Mouse (Mus musculus): ENCODE data around the gene Nfatc2ip. TPM values are rescaled to one million over a fixed set of nuclear protein-coding genes. Genes with fewer than 3 reads are reported as not detected.
"Not testable (repeated sequence)": the region's sequence is repeated elsewhere in the genome, so short reads cannot be mapped to it uniquely, and the experiment has no call there.

Nfatc2ip gene
- polyA plus RNA-seq, 1 experiment from 2014 or later = 2.3 TPM

DNA sequence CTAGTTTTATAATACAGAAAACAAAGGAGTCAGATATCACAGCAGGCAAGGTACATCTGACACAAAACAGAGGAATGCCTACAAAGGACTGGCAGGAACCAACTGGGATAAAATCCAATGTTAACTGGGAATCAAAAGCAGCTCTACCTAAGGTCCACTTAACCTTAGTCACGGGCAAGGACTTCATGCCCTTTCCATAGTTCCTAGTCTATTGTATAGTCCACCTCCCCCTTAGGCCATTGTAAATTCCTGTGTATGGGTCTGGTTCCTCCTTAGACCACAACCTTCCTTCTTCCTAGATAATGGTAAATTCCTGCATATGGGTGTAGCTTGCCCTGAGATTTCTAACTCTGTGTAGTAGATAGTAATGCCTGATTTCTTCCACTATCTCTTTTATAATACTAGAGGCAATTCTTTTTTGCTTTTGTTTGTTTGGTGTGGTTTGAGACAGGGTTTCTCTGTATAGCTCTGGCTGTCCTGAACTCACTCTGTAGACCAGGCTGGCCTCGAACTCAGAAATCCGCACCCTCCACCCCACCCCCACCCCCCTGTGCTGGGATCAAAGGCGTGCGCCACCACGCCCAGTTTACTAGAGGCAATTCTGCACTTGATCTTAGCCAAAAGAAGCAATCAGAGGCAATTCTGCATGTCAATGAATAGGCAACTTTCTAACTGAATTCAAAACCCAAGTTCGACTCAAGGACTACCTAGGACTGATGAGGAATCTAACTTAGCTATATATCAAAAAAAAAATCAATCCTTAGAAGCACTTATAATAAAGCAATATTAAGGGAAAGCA, 4.3 kb downstream of the Nfatc2ip start:
- 93% methylated on average over 7 of the region's 7 CpGs for WGBS
- ATAC-seq = not testable (repeated sequence)

GRCm38 (mm10) chr7:126388185-126388584, 8.4 kb downstream of the Nfatc2ip start:
- Histone ChIP-seq H3K9ac (ENCODE audit: low read depth, low read length) (no peak overlapping the region), H3K36me3 (ENCODE audit: control insufficient read depth, insufficient read depth, low read length) (peaks cover 7% of the 10 kb centered on the region), H3K4me1 (ENCODE audit: control insufficient read depth, insufficient read depth, low read depth, low read length) (no peaks in the 10 kb centered on the region), H3K27ac (ENCODE audit: low read depth, low read length) (no peak overlapping the region), H3K4me3 (ENCODE audit: low read length) (no peak overlapping the region), H3K4me2 (ENCODE audit: low read length) (no peak overlapping the region), H3K27me3 (replicated peaks; ENCODE audit: control insufficient read depth, insufficient read depth, low read length) (no peaks in the 10 kb centered on the region), H3K9me3 (ENCODE audit: control insufficient read depth, low read length) (no peaks in the 10 kb centered on the region)
- WGBS = 100% methylated on average over 1 of the region's 1 CpGs
- no peak for ATAC-seq

More for the DNA sequence above, 4.3 kb downstream of the Nfatc2ip start:
- H3K9me3 ChIP-seq (ENCODE audit: control insufficient read depth, low read length); H3K27ac ChIP-seq (ENCODE audit: low read depth, low read length); H3K36me3 ChIP-seq (ENCODE audit: control insufficient read depth, insufficient read depth, low read length); H3K27me3 ChIP-seq (replicated peaks; ENCODE audit: control insufficient read depth, insufficient read depth, low read length); H3K4me3 ChIP-seq (ENCODE audit: low read length); H3K4me1 ChIP-seq (ENCODE audit: control insufficient read depth, insufficient read depth, low read depth, low read length); H3K9ac ChIP-seq (ENCODE audit: low read depth, low read length); H3K4me2 ChIP-seq (ENCODE audit: low read length): not testable (repeated sequence)

GRCm38 (mm10) chr7:126383565-126383964, 13.0 kb downstream of the Nfatc2ip start:
- H3K4me1 ChIP-seq (ENCODE audit: control insufficient read depth, insufficient read depth, low read depth, low read length) = no peaks in the 10 kb centered on the region
- no peak overlapping the region for H3K9ac ChIP-seq (ENCODE audit: low read depth, low read length)
- H3K9me3 ChIP-seq (ENCODE audit: control insufficient read depth, low read length) = no peaks in the 10 kb centered on the region
- H3K4me3 ChIP-seq (ENCODE audit: low read length) = no peak overlapping the region
- H3K4me2 ChIP-seq (ENCODE audit: low read length) = no peak overlapping the region
- no peak overlapping the region for H3K27ac ChIP-seq (ENCODE audit: low read depth, low read length)
- no peak for ATAC-seq
- H3K27me3 ChIP-seq (replicated peaks; ENCODE audit: control insufficient read depth, insufficient read depth, low read length) = no peaks in the 10 kb centered on the region
- no peaks in the 10 kb centered on the region; the same call in 1 of the 2 replicates for H3K36me3 ChIP-seq (ENCODE audit: control insufficient read depth, insufficient read depth, low read length)
- WGBS = 84% methylated on average over 5 of the region's 5 CpGs

DNA sequence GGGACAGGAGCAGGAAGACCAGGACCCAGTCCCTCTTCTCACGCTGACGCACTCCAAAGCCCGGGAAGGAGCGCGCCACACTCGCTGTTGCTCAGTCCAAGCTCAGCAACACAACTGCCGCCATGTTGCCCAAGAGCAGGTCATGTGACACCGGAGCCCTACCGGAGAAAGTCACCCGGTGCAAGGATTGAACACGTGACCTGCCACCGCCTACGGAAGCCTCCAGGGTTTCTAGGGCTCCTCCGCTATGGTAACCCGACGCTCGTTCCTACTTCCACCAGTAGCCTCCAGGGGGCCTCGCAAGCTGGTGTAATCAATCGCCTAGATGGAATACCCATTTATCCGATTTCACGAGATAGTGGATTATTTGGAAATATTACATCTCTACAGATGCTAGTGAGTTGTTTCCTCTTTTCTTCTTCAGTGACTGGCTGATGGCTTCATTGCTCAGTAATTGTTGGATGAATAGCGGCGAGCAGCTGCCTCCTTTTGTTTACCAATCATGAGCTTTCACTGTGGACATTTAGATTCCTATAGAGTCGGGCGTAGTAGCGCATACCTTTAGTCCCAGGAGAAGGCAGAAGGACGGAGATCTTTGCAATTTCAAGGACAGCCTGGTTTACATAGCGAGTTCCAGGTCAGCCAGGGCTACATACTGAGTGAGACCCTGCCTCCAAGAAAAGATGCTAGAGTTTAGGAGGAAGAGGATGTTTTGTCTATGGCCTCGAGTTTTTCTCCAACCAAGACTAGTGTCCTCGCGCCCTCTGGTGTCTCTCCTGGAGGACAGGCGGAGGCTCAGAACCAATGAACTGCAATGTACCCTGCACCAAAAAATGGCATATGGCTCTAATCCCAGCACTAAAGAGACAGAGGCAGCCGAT, 19.0 kb downstream of the Nfatc2ip start, which contains the start of gene Spns1:
TSS of gene Spns1 (minus strand) at position 173 of the 881 bp plus-strand sequence.
- Histone ChIP-seq H3K4me1 (ENCODE audit: control insufficient read depth, insufficient read depth, low read depth, low read length) (peaks cover 17% of the 10 kb centered on the region), H3K27me3 (replicated peaks; ENCODE audit: control insufficient read depth, insufficient read depth, low read length) (no peaks in the 10 kb centered on the region), H3K27ac (ENCODE audit: low read depth, low read length) (peak within 1 kb of the TSS; percentile 77), H3K36me3 (ENCODE audit: control insufficient read depth, insufficient read depth, low read length) (peaks cover 4% of the 10 kb centered on the region; the same call in 1 of the 2 replicates), H3K9ac (ENCODE audit: low read depth, low read length) (peak within 1 kb of the TSS; percentile 80), H3K4me3 (ENCODE audit: low read length) (peak within 1 kb of the TSS; percentile 73), H3K4me2 (ENCODE audit: low read length) (peak within 1 kb of the TSS; percentile 95), H3K9me3 (ENCODE audit: control insufficient read depth, low read length) (no peaks in the 10 kb centered on the region)
- WGBS = under 1% methylated on average over 33 of the region's 33 CpGs
- peak; percentile 97 for ATAC-seq

DNA sequence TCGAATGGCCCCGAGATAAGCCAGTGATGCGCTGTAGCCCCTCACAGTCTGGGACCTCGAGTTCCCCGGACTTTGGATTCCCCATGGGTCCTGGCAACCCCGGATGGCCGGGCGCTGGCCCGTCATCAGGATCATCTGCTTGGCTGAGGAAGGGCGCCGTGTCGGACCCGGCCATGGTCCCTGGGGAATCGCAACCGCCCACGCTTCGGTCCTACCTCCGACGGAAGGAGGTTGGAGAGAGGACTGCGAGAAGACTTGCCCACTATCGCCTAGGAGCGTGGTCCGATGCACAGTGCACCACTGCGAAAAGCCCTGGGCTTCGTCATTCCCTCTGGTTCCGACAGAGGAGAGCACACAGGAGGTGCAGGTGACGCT, 19.6 kb downstream of the Nfatc2ip start:
- Histone ChIP-seq H3K9ac (ENCODE audit: low read depth, low read length) (peak overlapping the region; percentile 80), H3K9me3 (ENCODE audit: control insufficient read depth, low read length) (no peaks in the 10 kb centered on the region), H3K4me1 (ENCODE audit: control insufficient read depth, insufficient read depth, low read depth, low read length) (peaks cover 17% of the 10 kb centered on the region), H3K36me3 (ENCODE audit: control insufficient read depth, insufficient read depth, low read length) (peaks cover 10% of the 10 kb centered on the region; the same call in 1 of the 2 replicates), H3K27me3 (replicated peaks; ENCODE audit: control insufficient read depth, insufficient read depth, low read length) (no peaks in the 10 kb centered on the region), H3K4me2 (ENCODE audit: low read length) (peak overlapping the region; percentile 95), H3K27ac (ENCODE audit: low read depth, low read length) (peak overlapping the region; percentile 64), H3K4me3 (ENCODE audit: low read length) (peak overlapping the region; percentile 73)
- under 1% methylated on average over 27 of the region's 27 CpGs for WGBS
- ATAC-seq = peak; percentile 76

DNA sequence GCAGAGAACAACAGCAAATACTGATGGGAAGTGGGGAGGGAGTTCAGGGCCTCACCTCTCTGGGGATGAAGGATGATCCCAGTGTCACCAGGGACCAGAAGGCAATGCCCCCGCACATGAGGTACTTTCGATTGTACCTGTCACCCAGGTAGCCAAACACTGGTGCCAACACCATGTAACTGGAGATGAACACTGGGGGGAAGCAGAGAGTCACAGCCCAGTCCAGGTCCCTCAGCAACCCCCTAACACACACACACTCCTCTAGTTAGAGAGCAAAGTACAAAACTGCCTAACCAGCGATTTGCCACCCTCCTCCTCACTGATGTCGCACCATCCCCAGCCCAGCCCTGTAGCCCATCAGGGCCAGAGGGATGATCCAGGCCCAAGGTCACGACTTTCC, 21.5 kb downstream of the Nfatc2ip start:
- H3K36me3 ChIP-seq (ENCODE audit: control insufficient read depth, insufficient read depth, low read length) = peaks cover 19% of the 10 kb centered on the region
- peaks cover 17% of the 10 kb centered on the region for H3K4me1 ChIP-seq (ENCODE audit: control insufficient read depth, insufficient read depth, low read depth, low read length)
- 86% methylated on average over 5 of the region's 5 CpGs for WGBS
- H3K4me2 ChIP-seq (ENCODE audit: low read length) = no peak overlapping the region
- no peak overlapping the region for H3K27ac ChIP-seq (ENCODE audit: low read depth, low read length)
- no peak overlapping the region for H3K4me3 ChIP-seq (ENCODE audit: low read length)
- ATAC-seq = no peak
- no peak overlapping the region for H3K9ac ChIP-seq (ENCODE audit: low read depth, low read length)
- no peaks in the 10 kb centered on the region for H3K9me3 ChIP-seq (ENCODE audit: control insufficient read depth, low read length)
- H3K27me3 ChIP-seq (replicated peaks; ENCODE audit: control insufficient read depth, insufficient read depth, low read length) = no peaks in the 10 kb centered on the region

DNA sequence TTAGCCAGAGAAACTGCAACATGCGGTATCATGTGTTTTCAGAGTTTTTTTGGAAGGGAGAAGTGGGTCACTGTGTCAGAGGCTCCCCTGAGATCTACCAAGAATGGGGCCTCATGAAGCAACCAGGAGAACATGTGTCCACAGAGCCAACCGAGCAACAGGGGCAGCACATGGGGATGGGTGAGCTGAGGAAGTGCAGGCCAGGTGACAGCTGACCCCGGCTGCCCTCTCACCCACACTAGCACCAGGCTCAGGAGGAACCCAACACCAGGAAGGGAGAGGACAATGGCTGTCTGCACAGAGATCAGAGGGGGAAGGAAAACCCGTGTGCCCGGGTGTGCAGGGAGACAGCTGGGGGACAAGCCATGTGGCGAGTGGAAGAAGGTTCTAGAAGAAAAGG, 22.0 kb downstream of the Nfatc2ip start:
- H3K4me2 ChIP-seq (ENCODE audit: low read length) = no peak overlapping the region
- H3K27me3 ChIP-seq (replicated peaks; ENCODE audit: control insufficient read depth, insufficient read depth, low read length) = no peaks in the 10 kb centered on the region
- no peak for ATAC-seq
- no peaks in the 10 kb centered on the region for H3K9me3 ChIP-seq (ENCODE audit: control insufficient read depth, low read length)
- WGBS = 85% methylated on average over 6 of the region's 6 CpGs
- H3K36me3 ChIP-seq (ENCODE audit: control insufficient read depth, insufficient read depth, low read length) = peaks cover 20% of the 10 kb centered on the region
- H3K27ac ChIP-seq (ENCODE audit: low read depth, low read length) = no peak overlapping the region
- no peak overlapping the region for H3K9ac ChIP-seq (ENCODE audit: low read depth, low read length)
- peaks cover 17% of the 10 kb centered on the region for H3K4me1 ChIP-seq (ENCODE audit: control insufficient read depth, insufficient read depth, low read depth, low read length)
- H3K4me3 ChIP-seq (ENCODE audit: low read length) = no peak overlapping the region

GRCm38 (mm10) chr7:126373007-126373406, 23.5 kb downstream of the Nfatc2ip start:
- no peak overlapping the region for H3K4me2 ChIP-seq (ENCODE audit: low read length)
- peaks cover 14% of the 10 kb centered on the region for H3K4me1 ChIP-seq (ENCODE audit: control insufficient read depth, insufficient read depth, low read depth, low read length)
- ATAC-seq = no peak
- H3K36me3 ChIP-seq (ENCODE audit: control insufficient read depth, insufficient read depth, low read length) = peaks cover 20% of the 10 kb centered on the region
- 82% methylated on average over 9 of the region's 9 CpGs for WGBS
- no peak overlapping the region for H3K27ac ChIP-seq (ENCODE audit: low read depth, low read length)
- H3K27me3 ChIP-seq (replicated peaks; ENCODE audit: control insufficient read depth, insufficient read depth, low read length) = no peaks in the 10 kb centered on the region
- H3K9ac ChIP-seq (ENCODE audit: low read depth, low read length) = no peak overlapping the region
- H3K9me3 ChIP-seq (ENCODE audit: control insufficient read depth, low read length) = no peaks in the 10 kb centered on the region
- no peak overlapping the region for H3K4me3 ChIP-seq (ENCODE audit: low read length)

DNA sequence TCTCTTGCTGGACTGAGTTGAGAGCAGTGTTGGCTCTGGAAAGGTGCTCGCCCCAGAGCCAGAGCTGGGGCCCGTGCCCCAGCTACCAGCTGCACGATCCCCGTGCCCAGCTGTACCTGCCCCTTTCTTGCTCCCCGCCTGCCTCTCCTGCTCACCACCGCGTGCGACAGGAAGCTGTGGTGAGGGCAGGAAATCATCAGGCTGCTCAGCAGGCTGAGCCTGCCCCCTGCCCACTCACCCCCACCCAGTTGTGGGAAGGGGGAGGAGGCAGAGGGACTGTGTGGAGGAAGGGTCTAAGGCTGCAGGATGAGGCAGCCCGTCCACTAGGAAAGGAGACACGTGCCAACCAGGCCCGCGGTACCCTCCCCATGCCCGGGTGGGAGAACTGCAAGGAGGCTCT, 27.1 kb downstream of the Nfatc2ip start, which contains the start of gene Lat:
TSS of gene Lat (minus strand) at position 178 of the 400 bp plus-strand sequence.
- H3K9ac ChIP-seq (ENCODE audit: low read depth, low read length) = no peak within 1 kb of the TSS
- no peak for ATAC-seq
- H3K36me3 ChIP-seq (ENCODE audit: control insufficient read depth, insufficient read depth, low read length) = peaks cover 20% of the 10 kb centered on the region

More for the DNA sequence above, 27.1 kb downstream of the Nfatc2ip start, which contains the start of gene Lat:
- no peak within 1 kb of the TSS for H3K27ac ChIP-seq (ENCODE audit: low read depth, low read length)
- no peak within 1 kb of the TSS for H3K4me3 ChIP-seq (ENCODE audit: low read length)
- no peaks in the 10 kb centered on the region for H3K27me3 ChIP-seq (replicated peaks; ENCODE audit: control insufficient read depth, insufficient read depth, low read length)
- H3K4me1 ChIP-seq (ENCODE audit: control insufficient read depth, insufficient read depth, low read depth, low read length) = no peaks in the 10 kb centered on the region
- H3K4me2 ChIP-seq (ENCODE audit: low read length) = no peak within 1 kb of the TSS
- WGBS = 77% methylated on average over 12 of the region's 13 CpGs
- H3K9me3 ChIP-seq (ENCODE audit: control insufficient read depth, low read length) = no peaks in the 10 kb centered on the region
